Mouse (Mus musculus) testis, adult 2 months (tissue): ENCODE results near the gene Olfr786.

Experiments used
- CTCF ChIP-seq: fragments of 200-500 bp; IDR thresholded peaks from 2 replicates; pipeline ENCODE4 v1.5.1; 2012; ENCODE audit warnings: low read depth, mild to moderate bottlenecking, inconsistent platforms, low read length, moderate library complexity; ENCODE audit not compliant: control insufficient read depth, insufficient read depth, insufficient replicate concordance
- POLR2A ChIP-seq: fragments of 200-500 bp; IDR thresholded peaks from 2 replicates; pipeline ENCODE4 v1.6.1; 2012; ENCODE audit warnings: low read depth, mild to moderate bottlenecking, inconsistent platforms, low read length, moderate library complexity; ENCODE audit not compliant: control insufficient read depth

DNA sequence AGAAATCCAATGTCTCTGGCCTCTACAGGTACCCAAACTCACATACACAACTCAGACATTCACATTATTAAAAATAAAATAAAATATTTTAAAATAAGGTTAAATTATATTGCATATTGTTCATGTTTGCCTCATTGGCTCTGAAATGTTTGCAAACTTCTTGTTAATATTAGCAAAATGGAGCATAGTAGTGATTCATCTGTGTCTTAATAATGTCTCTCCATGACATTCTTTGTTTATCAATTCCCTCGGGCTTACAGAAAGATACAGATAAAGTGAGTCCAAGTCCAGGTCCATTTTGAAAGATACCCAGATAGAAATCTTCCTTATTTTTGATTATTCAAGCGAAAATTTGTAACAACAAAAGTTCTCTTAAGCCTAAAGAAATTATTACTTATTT, 57.3 kb downstream of the Olfr786 start, which contains the start of gene Olfr789:
- TF ChIP-seq CTCF (no peak), POLR2A (no peak)
